Mouse (Mus musculus): Measurements from ENCODE around the gene Mettl15. TPM values are rescaled to one million over a fixed set of nuclear protein-coding genes. Genes with fewer than 3 reads are reported as not detected.

Mettl15 gene
- 8.9 TPM for polyA plus RNA-seq (2014; fragmentation: Illumina TruSeq; extraction: RNeasy Lipid Tissue Mini Kit (QIAGEN cat#74804); ENCODE audit: low replicate concordance)

GRCm38 (mm10) chr2:109280600-109281340, at the start of gene Mettl15, which contains the start of gene Kif18a:
Mettl15 (minus strand) TSS chr2:109280748.
Kif18a (plus strand) TSS chr2:109280738.

Other genes with a start within 250 kb of the Mettl15 start
- 11.9 TPM for gene Kif18a, start within 50 bp of the Mettl15 start, polyA plus RNA-seq (2014; fragmentation: Illumina TruSeq; extraction: RNeasy Lipid Tissue Mini Kit (QIAGEN cat#74804); ENCODE audit: low replicate concordance)